Mouse (Mus musculus) testis, adult 2 months (tissue): ENCODE measurements around the gene Dtnbp1.

Experiments
- CTCF ChIP-seq: fragments of 200-500 bp; IDR thresholded peaks from 2 replicates; pipeline ENCODE4 v1.5.1; 2012; ENCODE audit warnings: low read depth, mild to moderate bottlenecking, inconsistent platforms, low read length, moderate library complexity; ENCODE audit not compliant: control insufficient read depth, insufficient read depth, insufficient replicate concordance
- POLR2A ChIP-seq: fragments of 200-500 bp; IDR thresholded peaks from 2 replicates; pipeline ENCODE4 v1.6.1; 2012; ENCODE audit warnings: low read depth, mild to moderate bottlenecking, inconsistent platforms, low read length, moderate library complexity; ENCODE audit not compliant: control insufficient read depth

DNA sequence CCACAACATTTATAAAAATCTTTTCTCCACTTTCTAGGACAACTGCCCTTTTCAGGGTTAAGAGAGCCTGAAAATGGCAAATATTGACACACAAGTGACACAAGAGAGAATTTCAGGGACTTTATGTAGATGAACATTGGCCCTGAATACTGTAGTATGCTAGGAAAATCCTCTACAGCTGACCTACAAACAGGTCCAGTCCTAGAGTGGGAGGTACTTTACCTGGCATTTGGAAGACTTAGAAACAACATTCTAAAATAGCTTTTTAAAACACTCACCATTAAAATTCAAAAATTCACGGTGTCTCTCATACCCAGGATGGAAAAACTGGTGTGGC is 47.7 kb downstream of the Dtnbp1 start:
- TF ChIP-seq CTCF (no peak), POLR2A (no peak)
